Mouse (Mus musculus): ENCODE measurements around the gene Hcrtr1.

DNA sequence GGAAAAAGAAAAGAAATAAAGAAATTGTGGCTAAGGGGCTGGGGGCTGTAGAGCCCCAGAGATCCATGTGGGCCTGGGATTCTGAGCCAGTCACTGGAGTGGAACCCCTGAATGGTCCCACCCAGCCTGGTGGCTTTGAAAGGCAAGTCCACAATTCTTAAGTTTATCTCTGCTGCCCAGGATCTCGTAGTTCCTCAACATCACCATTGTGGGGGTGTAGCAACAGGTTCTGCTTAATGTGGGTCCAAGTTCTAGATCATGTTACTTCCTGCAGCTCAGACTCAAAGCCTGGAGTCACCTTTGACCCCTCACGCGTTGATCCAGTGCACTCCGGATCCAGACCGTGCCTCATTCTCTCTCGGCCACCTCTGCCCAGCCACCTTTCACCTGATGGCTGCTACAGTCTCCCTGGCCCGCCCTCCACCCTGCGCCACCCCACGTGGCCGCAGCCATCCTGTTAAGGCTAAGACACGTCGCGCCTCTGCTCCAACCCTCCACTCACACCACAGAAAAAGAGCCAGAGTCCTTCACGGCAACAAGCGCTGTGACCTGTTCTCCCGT lies 30.3 kb upstream of the Hcrtr1 start:
- TF ChIP-seq CTCF (IDR thresholded peaks at IDR 0.05; ENCODE audit: low read depth, low read length) (no peak), EP300 (IDR thresholded peaks at IDR 0.05; ENCODE audit: insufficient read depth, low read depth, low read length) (no peak), POLR2A (IDR thresholded peaks at IDR 0.05; ENCODE audit: insufficient read depth, low read length) (no peak)

Measured in ES-Bruce4 (cell line).